ENCODE assay signal across 8 mouse cellular contexts in the genomic region with DNA sequence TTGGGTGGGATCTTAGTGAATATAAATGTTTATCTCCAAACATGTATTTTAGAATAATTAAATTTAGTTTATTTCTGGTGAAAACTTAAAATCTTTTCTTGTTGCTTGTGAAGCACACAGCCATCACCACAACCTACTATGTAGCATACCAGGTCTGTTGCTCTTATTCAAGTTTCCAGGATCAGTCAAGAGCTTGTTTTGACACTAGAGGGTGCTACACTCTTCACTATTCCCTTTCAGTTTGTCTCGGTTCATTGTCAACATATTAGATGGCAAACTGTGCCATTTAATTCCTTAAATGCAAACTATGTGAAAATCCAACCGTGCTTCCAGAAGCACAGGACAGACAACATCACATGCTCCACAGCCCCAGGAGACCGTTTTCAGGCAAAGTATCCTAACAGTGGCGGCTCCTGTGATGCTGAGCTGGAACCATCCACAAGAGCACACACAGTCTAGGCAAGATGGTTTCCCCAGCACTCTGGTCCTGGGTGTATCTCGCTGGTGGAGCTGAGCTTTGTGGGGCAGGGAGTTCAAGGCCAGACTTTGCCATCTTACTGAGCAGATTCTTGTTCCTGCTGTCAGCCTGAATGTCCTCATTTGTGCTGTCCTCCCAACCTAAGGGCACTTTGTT. TPM values are rescaled to one million over a fixed set of nuclear protein-coding genes. Genes with fewer than 3 reads are reported as not detected.
DNase-seq lines count a peak whose midpoint lies in the region; ATAC-seq and TF ChIP-seq lines count a peak whose summit lies in the region.

No protein-coding gene starts in this region.

- H3K4me3 ChIP-seq in forebrain, postnatal 0 days (ENCODE audit: low read depth, low read length), result no peak overlapping the region
- H3K4me3 ChIP-seq in forebrain, embryonic 10.5 days, result no peak overlapping the region
- no peak overlapping the region for H3K4me3 ChIP-seq in lung, adult 2 months (replicated peaks; ENCODE audit: extremely low read depth, low read depth, low read length)

- WGBS in forebrain, postnatal 0 days, result 45% methylated on average over 5 of the region's 5 CpGs
- 61% methylated on average over 5 of the region's 5 CpGs for WGBS in forebrain, embryonic 10.5 days
- WGBS in lung, adult 2 months, result 43% methylated on average over 5 of the region's 5 CpGs

- H3K4me1 ChIP-seq in forebrain, postnatal 0 days (ENCODE audit: insufficient read depth), result no peaks in the 10 kb centered on the region
- 0 out of 2 replicates have a peak, but pooled peaks cover 3% of the 10 kb centered on the region for H3K4me1 ChIP-seq in forebrain, embryonic 10.5 days
- H3K4me1 ChIP-seq in lung, adult 2 months (ENCODE audit: control insufficient read depth, insufficient read depth, low read length), result no peaks in the 10 kb centered on the region

- TF ChIP-seq POLR2A in lung, adult 2 months (IDR thresholded peaks at IDR 0.05; ENCODE audit: borderline replicate concordance, extremely low read depth, low read depth, low read length), result no peak

- H3K9me3 ChIP-seq in forebrain, postnatal 0 days (ENCODE audit: low read length), result no peaks in the 10 kb centered on the region
- no peaks in the 10 kb centered on the region for H3K9me3 ChIP-seq in forebrain, embryonic 10.5 days

- H3K9ac ChIP-seq in forebrain, postnatal 0 days, result no peak overlapping the region

- peaks cover 20% of the 10 kb centered on the region for H3K36me3 ChIP-seq in forebrain, postnatal 0 days (ENCODE audit: insufficient read depth)
- peaks cover 57% of the 10 kb centered on the region for H3K36me3 ChIP-seq in forebrain, embryonic 10.5 days (replicated peaks)

- peak; percentile 82 for TF ChIP-seq CTCF in forebrain, postnatal 0 days (IDR thresholded peaks at IDR 0.05; ENCODE audit: low read depth)
- peak; percentile 34; the same call in 1 of the 2 replicates for TF ChIP-seq CTCF in lung, adult 2 months (IDR thresholded peaks at IDR 0.05; ENCODE audit: insufficient read depth, low read length)

- H3K27me3 ChIP-seq in forebrain, postnatal 0 days (ENCODE audit: insufficient read depth, low read length), result no peaks in the 10 kb centered on the region
- H3K27me3 ChIP-seq in forebrain, embryonic 10.5 days (ENCODE audit: poor library complexity, severe bottlenecking), result no peaks in the 10 kb centered on the region

- peak; percentile 73 for DNase-seq in forebrain, postnatal 0 days
- DNase-seq in forebrain, embryonic 10.5 days (ENCODE audit: extremely low spot score, low spot score), result no peak
- DNase-seq in lung, adult 2 months, result no peak
- DNase-seq in lung, postnatal 4 days, result no peak
- DNase-seq in embryo, embryonic 10 days (ENCODE audit: low spot score), result peak; percentile 76
- no peak for DNase-seq in urinary bladder, postnatal 4 days (ENCODE audit: low spot score in 2 of 2)
- no peak for DNase-seq in urinary bladder, postnatal 10 days (ENCODE audit: low spot score)

- no peak overlapping the region for H3K27ac ChIP-seq in forebrain, postnatal 0 days (ENCODE audit: low read depth, low read length)
- no peak overlapping the region for H3K27ac ChIP-seq in forebrain, embryonic 10.5 days

- H3K4me2 ChIP-seq in forebrain, postnatal 0 days (ENCODE audit: low read depth), result no peak overlapping the region

- ATAC-seq in forebrain, postnatal 0 days, result peak; percentile 90
- 0 out of 2 replicates have a peak, but pooled peaks have one; percentile 49 for ATAC-seq in megakaryocyte, adult 5-6 weeks (ENCODE audit: poor library complexity, severe bottlenecking)

RNA-seq across cellular contexts. Expression of a gene that starts 11.6 kb away (rescaled TPM):
- 53.1 and 70.2 TPM in 2 replicates for total RNA-seq in forebrain, postnatal 0 days (2014; rRNA removed)
- polyA plus RNA-seq in forebrain, postnatal 0 days (2015; fragmentation: Nextera tagmentation; extraction: Ambion mirVana), result 188 and 253 TPM in 2 replicates
- polyA plus RNA-seq in forebrain, embryonic 10.5 days (2016; fragmentation: Nextera tagmentation; extraction: Ambion mirVana), result 433 and 450 TPM in 2 replicates
- 7.7 and 10.8 TPM in 2 replicates for polyA plus RNA-seq in lung, adult 2 months (2012; rRNA removed)
- total RNA-seq in megakaryocyte, adult 5-6 weeks (2015), result 84.7 and 89.8 TPM in 2 replicates
- 196 and 288 TPM in 2 replicates for total RNA-seq in megakaryocyte, adult 5-6 weeks (2017)

RNA-seq across cellular contexts. Expression of a gene that starts 11.7 kb away (rescaled TPM):
- 20.4 and 39.0 TPM in 2 replicates for total RNA-seq in forebrain, postnatal 0 days (2014; rRNA removed)
- polyA plus RNA-seq in forebrain, postnatal 0 days (2015; fragmentation: Nextera tagmentation; extraction: Ambion mirVana), result 12.9 and 15.0 TPM in 2 replicates
- polyA plus RNA-seq in forebrain, embryonic 10.5 days (2016; fragmentation: Nextera tagmentation; extraction: Ambion mirVana), result 22.7 and 23.2 TPM in 2 replicates
- polyA plus RNA-seq in lung, adult 2 months (2012; rRNA removed), result 12.4 and 17.3 TPM in 2 replicates
- 9.6 and 11.6 TPM in 2 replicates for total RNA-seq in megakaryocyte, adult 5-6 weeks (2015)
- 36.8 and 41.5 TPM in 2 replicates for total RNA-seq in megakaryocyte, adult 5-6 weeks (2017)

RNA-seq across cellular contexts. Expression of a gene that starts 53.8 kb away (rescaled TPM):
- 68.2 and 83.4 TPM in 2 replicates for total RNA-seq in forebrain, postnatal 0 days (2014; rRNA removed)
- 53.2 and 59.4 TPM in 2 replicates for polyA plus RNA-seq in forebrain, postnatal 0 days (2015; fragmentation: Nextera tagmentation; extraction: Ambion mirVana)
- polyA plus RNA-seq in forebrain, embryonic 10.5 days (2016; fragmentation: Nextera tagmentation; extraction: Ambion mirVana), result 70.6 and 72.1 TPM in 2 replicates
- polyA plus RNA-seq in lung, adult 2 months (2012; rRNA removed), result 65.2 and 79.5 TPM in 2 replicates
- 62.2 and 66.7 TPM in 2 replicates for total RNA-seq in megakaryocyte, adult 5-6 weeks (2015)
- total RNA-seq in megakaryocyte, adult 5-6 weeks (2017), result 87.3 and 104 TPM in 2 replicates

RNA-seq across cellular contexts. Expression of a gene that starts 54.0 kb away (rescaled TPM):
- 26.6 and 28.4 TPM in 2 replicates for total RNA-seq in forebrain, postnatal 0 days (2014; rRNA removed)
- polyA plus RNA-seq in forebrain, postnatal 0 days (2015; fragmentation: Nextera tagmentation; extraction: Ambion mirVana), result 34.8 and 36.9 TPM in 2 replicates
- 40.9 TPM in 2 replicates for polyA plus RNA-seq in forebrain, embryonic 10.5 days (2016; fragmentation: Nextera tagmentation; extraction: Ambion mirVana)
- polyA plus RNA-seq in lung, adult 2 months (2012; rRNA removed), result 3.5 and 4.4 TPM in 2 replicates
- 6.2 and 7.3 TPM in 2 replicates for total RNA-seq in megakaryocyte, adult 5-6 weeks (2015)
- 6.1 and 7.1 TPM in 2 replicates for total RNA-seq in megakaryocyte, adult 5-6 weeks (2017)

Comparison
In these comparisons a context has a peak if more than half of its experiments do, and no peak if none do; other contexts are left out.
1. DNase-seq: peak in forebrain, postnatal 0 days (single experiment) and embryo, embryonic 10 days (single experiment); none in forebrain, embryonic 10.5 days (single experiment), lung, adult 2 months (single experiment), lung, postnatal 4 days (0 of 2), urinary bladder, postnatal 4 days (0 of 2) and urinary bladder, postnatal 10 days (single experiment).
2. RNA of a gene that starts 11.6 kb away (polyA plus RNA-seq): 433 to 450 TPM in forebrain, embryonic 10.5 days and 188 to 253 TPM in forebrain, postnatal 0 days; 7.7 to 10.8 TPM in lung, adult 2 months; every median in the first group is over 10 times any median in the second.